Mouse (Mus musculus) cerebellum, postnatal 14 days (tissue): ENCODE measurements around the gene Slc26a10.
"Not testable (repeated sequence)": the region's sequence is repeated elsewhere in the genome, so short reads cannot be mapped to it uniquely, and the experiment has no call there.

Experiments
- DNase-seq, 2 experiments: peaks; one replicate each; pipeline ENCODE4 v3.0.0; 2021; ENCODE audit warnings: mixed read lengths in 2 of 2

Slc26a10 gene

DNA sequence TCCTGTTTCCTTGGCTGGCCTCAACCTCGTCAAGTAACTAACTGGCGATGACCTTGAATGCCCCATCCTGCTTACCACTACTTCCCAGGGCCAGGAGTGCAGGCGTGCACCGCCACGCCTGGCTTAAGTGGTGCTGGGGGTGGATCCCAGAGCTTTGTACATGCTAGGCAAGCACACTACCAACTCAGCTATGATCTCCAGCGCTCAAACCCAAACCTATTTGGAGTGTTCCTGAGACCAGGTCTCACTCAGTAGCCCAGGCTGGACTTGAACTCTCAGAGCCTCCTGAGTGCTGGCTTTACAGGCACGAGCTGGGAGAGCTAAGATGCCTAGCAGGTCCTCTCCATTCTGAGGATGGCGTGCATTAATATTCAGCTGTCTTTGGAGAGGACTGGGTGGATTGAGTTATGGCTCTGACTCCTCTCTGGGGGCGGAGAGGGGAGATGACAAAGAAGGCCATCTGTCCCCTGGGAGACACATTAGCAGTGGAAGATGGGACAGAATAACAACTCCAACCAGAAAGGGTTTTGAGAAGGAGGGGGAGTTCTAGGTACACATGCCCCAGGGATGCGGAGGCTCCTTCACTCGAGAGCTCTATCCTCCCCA is 17.2 kb upstream of the Slc26a10 start:
- no peak for DNase-seq

DNA sequence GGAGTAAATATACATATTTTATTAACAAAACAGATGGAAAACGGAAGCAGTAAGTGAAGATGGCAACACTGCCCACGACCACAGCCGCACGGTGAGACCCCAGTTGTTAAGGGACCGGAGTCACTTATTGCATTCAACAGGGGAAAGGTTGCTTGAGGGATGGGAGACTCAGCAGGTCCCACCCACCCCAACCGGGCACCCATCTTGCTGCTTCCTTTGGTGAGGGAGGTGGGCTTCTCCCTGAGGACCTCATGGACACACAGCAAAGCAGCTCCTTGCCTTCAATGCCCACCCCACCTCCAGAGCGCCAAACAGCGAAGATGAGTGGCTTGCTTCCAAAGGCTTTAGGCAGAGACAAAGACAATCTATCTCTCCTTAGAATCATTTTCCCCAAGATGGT is 16.7 kb upstream of the Slc26a10 start:
- DNase-seq, result no peak

DNA sequence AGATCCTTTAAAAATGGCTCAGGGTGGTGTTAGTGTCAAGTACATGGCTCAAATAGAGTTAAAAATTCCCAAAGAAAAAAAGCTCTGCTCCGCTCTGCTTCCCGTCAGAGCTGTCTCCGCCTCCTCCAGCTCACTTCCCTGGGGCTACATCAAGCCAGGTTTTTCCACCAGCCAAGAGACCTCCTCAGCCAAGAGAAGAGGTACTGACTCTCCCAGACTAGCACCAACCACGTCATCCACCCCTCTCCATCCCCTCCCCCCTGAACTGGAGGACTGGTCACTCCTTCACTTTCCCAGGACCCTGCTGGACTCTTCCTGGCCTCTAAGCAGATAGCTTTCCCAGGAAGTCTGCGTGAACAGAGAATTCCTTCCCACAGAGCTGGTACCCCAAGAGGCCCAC is 15.9 kb upstream of the Slc26a10 start:
- peak; percentile 70 to 76 for DNase-seq

DNA sequence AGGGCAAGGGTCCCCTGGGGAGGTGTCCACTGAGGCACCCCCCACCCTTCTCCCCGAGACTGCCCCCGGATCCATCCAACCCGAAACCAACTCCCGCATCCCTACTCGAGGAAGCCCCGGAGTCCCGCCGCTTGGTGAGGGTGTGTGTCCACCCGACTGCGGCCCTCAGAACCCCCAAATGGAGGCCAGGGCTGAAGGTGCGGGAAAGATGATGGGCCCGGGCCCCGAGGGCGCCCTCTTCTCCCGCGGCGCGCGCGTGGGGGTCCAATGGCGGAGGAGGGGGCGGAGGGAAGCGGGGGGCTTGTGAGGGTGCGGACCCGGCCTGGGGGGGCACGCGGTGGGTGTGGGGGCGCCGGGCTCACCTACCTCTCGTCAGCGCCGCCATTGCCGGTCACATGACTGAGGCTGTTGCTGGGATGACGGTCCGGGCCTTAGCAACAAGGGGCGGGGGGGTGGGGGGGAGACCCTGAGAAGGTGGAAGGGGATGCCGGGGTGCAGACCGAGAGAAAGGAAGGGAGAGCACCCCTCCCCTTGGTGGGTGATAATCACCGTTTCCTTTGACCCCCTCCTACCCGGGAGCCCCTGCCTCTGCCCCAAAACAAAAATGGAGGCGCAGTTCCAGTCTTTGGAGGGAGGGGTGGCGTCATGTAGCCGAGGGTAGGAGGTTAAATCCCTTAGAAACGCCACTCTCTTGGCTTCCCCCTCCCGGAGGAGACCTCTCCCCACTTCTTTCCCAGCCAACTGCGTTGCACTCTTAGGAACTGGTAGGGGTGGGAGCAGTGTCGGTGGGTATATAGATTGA is 15.1 kb upstream of the Slc26a10 start, which contains the start of gene Dtx3:
TSS of gene Dtx3 (minus strand) at position 401 of the 802 bp plus-strand sequence.
- peak; percentile 69 to 71 for DNase-seq

DNA sequence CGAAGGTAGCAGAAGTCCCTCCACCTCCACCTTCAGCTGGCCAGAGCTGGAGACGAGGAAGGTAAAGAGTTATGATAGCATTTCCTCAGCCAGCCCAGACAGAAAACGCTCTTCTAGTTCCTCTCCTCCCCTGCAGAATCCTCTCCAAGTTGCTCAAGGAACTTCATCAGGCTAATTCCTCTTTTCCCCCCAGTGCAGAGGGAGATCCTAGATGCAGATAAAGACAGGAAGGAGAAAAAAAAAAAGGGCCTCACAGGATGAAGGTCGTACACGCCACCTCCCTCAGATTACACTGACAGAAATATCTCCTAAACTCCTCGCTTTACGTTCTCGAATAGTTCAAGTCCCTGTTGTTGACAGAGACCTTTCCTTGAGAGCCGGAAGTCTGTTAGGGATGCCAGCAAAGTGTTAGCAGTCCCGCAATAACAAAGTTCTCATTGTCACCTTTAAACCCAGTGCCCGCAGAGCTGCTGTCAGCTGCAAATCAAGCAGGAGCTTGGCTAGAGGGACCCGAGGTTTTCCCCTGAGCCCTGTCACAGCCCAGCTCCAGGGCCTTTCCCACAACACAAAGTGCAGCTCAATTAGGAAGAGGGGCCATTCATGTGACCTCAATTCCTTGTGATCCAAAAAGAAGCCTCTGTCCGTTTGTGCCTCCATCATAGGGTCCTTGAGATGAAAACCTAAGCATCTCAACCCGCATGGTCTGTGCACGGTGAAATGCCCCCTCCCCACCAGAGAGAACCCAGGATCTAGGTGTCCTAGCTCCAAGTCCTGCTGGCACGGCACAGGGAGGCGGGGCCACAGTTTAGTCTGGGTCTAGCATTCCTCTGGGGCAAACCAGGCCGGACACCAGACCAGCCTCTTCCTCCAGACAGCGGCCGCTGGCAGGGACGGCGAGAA is 14.2 kb upstream of the Slc26a10 start:
- DNase-seq, result peak; percentile 71 to 77

DNA sequence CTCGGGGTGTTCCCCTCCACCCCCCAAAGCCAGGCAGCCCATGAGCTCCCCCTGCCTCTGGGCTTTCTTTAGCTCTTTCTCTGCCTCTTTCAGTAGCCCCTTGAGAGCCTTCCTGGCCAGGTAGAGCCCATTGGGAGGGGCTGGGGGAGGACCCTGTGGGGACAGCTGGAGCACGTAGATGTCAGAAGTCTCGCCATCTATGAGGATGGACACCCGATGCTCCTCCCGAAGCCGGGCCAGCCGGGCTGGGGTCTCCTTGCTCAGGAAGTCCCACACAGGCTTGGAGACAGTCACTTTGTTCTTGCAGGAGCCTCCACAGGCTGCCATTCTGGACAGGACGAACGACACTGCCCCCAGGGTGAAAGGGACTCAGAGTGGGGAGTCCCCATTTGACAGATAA is 12.6 kb upstream of the Slc26a10 start:
- no peak for DNase-seq

DNA sequence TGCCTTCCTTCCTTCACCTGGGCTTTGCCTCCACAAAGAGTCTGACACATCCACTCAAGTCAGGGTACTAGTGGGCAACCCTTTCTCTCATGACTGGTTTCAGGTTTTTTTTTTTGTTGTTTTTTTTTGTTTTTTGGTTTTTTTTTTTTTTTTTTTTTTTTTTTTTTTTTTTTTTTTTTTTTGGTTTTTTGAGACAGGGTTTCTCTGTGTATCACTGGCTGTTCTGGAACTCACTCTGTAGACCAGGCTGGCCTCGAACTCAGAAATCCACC is 11.5 kb upstream of the Slc26a10 start:
- DNase-seq, result not testable (repeated sequence)

DNA sequence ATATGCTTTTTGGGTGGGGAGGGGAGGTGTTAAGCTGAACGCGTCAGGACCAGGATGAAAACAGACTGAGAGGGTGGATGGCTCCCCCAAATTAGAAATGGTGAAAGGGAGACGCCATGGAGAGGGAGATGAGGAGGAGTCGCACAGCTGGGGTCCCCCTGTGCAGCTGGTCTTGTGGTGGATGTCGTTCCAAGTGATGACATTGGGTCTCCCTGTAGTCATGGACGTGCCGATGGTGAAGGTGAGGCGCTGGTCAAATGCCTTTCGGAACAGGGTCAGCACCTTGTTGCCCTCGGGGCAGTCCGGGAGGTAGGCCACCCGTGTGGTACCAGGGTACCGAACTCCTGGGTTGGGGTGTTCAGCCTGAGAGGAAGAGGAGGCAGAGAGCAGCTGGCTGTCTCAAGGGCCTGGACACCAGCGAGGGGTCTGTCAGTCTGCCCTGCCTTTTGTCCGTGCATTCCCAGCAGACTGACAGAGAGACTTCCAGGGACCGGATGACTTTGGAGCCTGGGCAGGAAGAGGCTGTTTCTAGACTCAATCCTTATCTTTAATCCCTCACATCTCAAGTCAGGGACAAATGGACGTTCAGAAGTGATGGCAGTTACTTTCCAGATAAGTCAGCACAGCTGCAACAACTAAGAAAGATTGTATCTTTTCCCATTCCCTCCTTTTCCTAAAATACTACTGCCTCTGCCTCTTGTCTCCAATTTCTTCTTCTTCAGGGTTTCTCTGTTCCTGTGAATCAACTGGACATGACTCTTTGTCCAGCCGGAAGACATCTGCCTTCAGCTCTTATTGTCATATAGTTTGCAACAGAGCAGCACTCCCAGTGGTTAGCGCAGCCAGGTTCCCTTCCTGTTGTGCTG is 11.0 kb upstream of the Slc26a10 start:
- DNase-seq, result no peak

DNA sequence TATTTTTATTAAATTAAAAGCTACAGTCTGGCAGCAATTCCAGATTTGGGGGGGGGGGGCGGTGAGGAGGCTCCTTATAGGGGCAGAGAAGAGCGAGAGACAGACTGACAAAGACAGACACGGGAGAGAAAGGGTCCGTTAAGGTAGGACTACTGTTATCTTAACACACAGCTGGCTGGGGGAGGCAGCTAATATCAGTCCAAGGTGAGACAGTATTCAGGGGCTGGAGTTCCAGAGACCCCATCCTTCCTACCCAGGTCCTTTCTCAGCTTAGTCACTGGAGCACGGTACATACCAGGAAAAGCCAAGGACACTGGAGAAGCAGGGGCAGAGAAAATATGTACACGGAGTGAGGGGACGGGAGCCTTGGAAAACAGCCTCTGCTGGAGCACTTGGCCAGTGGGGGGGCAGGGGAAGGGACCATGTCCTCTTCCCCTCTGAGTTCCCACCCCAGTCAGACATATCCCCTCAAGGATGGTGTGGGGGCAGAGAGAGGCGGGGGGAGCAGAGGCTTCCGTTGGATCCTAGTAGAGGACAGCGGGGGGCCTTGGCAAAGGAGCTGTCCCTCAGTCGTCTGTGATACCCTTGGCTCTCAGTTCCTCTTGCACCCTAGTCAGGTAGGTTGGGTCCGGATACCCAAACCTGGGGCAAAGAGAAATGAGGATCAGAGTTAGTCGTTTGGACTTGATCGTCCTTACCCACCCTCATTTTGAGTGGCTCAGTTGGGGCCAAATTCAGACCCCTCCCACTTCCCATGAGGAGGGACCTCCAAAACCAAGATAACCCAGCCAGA is 10.1 kb upstream of the Slc26a10 start:
- peak in 1 of 2 experiments; percentile 56 for DNase-seq

DNA sequence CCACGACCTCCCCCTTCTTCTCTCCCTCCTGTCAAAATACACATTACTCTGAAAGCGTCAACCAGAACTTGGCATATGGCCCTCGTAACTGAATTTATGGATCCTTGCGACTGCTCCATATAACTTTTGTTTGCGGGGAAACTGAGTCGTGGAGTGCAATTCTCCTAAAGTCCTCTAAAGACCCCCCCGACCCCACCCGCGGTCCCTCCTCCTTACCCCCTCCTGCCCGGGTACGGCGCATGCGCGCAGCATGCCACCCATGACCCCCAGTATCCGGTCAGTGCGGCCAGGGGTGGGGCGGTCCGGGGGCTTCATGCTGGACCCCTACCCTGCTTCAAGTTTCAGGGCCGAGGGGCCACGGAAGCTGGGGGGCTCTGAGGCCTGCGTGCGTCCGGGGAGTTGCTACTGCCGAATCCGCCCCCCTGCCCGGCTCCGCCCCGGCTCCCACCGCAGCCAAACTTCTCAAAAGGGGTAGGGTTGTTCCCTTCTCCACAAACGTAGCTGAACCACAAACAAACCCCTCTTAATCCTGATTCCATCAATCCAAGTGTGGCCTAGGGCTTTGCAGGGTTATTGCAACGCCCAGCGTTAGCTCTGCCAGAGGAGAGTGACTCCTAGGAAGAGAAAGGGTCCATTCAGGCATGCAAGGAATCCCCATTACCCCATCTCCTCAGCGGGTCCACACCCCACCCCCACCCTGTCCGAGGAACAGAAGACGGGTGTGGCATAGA is 9.4 kb upstream of the Slc26a10 start, which contains the start of gene Arhgef25:
TSS of gene Arhgef25 (minus strand) at position 433 of the 731 bp plus-strand sequence.
- DNase-seq, result peak; percentile 54 to 58

DNA sequence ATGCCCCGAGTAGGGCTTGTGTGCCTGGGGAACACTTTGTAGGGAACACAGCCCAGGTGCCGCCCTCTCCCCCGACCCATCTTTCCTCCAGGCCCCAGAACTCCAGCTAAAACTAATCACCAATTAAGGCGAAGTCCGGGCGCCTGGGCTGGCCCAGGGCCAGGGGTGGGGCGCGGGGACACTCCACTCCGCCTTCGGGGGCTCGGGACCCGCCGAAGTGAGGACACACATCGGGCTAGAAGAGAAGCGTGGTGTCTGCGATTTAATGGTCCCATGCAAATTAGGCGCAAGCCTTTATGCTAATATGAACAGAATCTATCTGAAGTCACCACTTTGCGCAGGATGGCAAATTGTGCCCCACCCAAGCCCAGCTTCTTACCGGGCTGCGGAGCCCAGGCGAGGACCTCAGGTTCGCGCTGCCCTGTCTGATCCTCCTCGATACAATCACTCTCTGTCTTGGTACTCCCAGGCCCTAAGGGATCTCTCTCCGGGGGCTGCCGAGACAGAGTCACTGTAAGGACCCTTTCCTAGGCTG is 8.7 kb upstream of the Slc26a10 start:
- peak; percentile 64 to 66 for DNase-seq

DNA sequence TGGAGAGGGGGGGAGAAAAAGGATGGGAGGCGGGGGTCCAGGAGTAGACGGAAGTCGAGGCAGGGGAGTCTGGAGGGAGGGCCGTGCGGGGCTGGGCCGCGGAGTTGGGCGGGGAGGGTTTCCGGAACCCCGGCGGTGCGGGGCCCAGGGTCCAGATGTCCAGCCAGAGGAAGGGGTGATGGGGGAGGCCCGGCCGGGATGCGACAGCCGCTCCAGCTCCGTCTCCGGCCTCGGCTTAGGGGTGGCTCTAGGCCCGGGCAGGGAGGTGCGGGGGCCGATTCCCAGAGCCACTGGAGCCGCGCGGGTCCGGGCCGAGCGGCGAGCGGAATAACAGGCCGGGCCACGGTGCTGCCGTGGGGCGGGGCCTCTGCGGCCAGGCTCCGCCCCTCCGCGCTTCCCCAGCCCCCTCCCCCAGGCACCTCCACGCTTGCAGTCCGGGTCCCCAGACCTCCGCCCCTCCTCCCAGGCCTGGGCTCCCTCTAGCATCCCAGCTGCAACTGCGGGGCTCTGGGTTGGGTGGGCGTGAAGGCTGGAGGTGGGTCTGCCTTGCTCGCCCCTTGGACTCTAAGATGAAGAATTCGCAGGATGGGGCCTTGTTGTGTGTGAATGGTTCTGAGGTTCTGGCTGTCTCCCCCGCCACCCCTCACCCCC is 8.1 kb upstream of the Slc26a10 start:
- peak; percentile 80 to 86 for DNase-seq

DNA sequence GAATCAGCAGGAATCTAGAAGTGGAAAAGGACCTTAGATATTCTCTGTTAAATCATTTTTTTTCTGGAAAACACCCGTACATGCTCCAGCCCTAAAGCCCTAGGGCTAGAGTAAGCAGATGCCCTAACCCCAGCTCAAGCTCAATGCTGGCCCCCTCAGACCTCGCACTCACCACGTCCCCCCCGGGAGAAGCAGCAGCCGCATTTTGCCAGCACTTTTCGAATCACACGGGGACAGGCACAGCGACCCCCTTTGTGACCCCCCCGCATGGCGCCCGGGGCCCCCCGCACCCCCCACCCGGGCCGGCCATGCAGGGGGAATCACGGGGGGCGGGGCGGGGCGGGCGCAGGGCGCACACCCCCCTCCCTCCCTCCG is 7.6 kb upstream of the Slc26a10 start:
- DNase-seq, result peak in 1 of 2 experiments; percentile 51

DNA sequence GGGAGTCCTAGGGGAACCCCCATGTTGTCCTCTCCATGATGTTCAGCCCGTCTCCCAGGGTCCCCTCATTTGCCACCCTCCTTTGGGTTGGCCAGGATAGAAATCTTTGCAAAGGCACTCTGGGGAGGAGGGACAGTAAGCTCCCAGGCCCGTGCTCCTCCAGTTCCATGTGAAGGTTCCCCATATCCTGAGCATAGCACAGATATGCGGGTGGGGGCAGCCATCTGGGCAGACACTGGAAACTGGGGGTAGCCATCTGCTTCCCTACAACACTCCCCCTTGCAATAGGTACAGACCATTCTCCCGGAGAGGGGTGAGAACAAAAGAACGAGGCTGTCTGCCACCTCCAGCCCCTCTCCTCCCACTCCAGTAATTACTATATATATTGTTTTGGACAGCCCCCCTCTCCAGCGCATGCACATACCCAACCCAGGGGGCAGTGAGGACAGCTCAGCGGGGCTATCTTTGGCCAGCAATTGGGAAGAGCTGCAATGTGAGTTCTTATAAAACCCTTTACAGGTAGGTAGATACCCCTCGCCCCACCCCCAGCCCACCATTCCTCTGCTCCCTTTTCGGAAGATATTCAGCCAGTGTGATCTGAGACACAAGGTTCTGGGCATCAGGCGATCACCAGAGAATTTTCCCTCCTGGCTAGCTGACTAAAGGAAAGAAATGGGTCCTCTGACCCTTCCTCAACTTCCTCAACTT is 7.1 kb upstream of the Slc26a10 start:
- peak; percentile 53 to 56 for DNase-seq

DNA sequence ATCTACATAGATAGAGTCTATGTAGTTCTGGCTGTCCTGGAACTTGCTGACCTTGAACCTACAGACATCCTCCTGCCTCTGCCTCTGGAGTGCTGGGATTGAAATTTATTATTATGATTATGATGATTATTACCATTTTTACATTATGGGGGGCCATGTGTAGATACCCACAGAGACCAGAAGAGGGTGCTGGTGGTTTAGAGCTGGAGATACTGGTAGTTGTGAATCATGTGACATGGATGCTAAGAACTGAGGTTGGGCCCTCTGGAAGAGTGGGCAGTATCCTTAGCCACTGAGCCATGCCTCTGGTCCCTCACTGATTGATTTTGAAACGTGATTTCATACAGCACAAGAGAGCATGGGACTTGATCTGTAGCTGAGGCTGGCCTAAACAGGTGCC is 6.0 kb upstream of the Slc26a10 start:
- DNase-seq, result no peak

DNA sequence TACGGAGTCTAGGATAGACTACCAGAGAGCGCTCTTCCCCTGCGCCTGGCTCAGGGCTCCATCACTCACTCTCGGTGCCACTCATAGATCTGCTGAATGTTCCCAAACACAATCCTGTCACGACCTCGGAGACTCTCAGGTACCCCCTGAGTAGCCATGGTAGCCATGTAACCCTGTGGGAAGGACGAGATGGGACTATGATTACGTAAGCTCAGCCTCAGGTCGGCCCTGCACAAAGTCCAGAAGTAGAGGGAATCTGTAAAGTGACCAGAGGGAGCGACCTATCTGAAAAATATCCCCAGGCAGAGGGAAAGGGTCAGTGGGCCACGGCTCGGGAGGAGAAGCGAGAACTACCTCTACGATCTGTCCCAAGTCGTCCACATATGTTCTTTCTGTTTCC is 5.1 kb upstream of the Slc26a10 start:
- no peak for DNase-seq

DNA sequence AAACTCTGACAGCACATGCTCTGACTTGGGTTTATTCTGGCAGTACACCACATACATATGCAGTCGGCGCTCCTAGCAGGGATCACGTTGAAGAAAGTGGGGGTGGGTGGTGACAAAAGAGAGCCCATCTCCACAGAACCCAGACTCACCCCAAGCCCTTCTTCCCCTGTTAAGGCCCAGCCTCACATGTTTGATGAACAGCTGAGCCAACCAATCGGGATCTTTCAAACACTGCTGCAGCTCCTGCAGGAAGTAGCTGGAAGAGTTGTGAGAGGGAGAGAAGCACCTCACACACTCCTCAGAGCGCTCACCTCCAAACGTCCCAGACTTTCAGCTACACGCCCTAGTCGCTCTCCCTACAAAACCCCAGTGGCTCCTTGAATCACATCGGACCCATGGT is 4.7 kb upstream of the Slc26a10 start:
- no peak for DNase-seq

DNA sequence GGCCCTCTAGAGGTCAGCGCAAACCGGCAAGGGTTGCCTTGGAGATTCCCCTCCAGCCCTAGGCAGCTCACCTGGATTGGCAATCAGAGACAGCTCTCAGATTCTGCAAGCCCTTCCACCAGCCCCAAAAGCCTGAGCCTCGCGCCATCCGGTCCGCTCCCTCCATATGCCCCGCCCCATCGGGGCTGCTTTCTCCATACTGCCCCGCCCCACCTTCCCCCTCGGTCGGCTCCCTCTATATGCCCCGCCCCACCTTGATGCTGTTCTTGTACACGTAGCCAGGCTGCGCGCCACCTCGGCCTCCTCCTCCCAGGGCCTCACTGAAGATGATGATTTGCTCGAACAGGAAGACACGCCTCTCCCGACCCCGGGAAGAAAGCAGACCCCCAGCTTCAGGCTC is 3.3 kb upstream of the Slc26a10 start:
- DNase-seq, result no peak

DNA sequence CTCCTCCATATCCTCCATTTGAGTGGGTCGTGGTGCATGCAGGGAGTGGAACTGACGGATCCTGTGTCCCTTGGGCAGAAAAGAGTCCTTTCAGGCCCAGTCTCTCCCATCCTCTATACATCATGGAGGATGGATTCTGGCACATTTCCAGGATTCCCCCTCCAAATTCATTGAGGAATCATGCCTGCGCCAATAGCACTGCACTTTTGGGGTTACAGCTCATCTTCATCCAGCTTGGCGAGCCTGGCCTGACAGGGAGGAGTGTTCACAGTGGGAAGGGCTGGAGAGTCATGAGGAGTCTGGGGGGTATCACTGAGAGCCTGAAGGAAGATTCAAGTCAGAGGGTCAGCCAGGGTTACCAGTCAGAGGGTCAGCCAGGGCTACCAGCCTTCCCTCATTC is 2.2 kb upstream of the Slc26a10 start:
- peak in 1 of 2 experiments; percentile 8 for DNase-seq
